Mouse (Mus musculus) thymus, adult 2 months (tissue): ENCODE data around the gene Cry2.

Source experiments
- CTCF ChIP-seq: fragments of 200-500 bp; IDR thresholded peaks from 2 replicates; pipeline ENCODE4 v1.5.1; 2012; ENCODE audit warnings: mild to moderate bottlenecking, control low read depth, low read length, moderate library complexity, borderline replicate concordance; ENCODE audit not compliant: control insufficient read depth, poor library complexity, insufficient read depth; ENCODE audit errors: extremely low read depth
- POLR2A ChIP-seq: fragments of 200-500 bp; IDR thresholded peaks from 2 replicates; pipeline ENCODE4 v1.6.1; 2012; ENCODE audit warnings: mild to moderate bottlenecking, low read length, control low read depth, moderate library complexity; ENCODE audit not compliant: control insufficient read depth, poor library complexity, insufficient read depth; ENCODE audit errors: extremely low read depth

GRCm38 (mm10) chr2:92391703-92392317 is 42.0 kb downstream of the Cry2 start:
- no peak for TF ChIP-seq POLR2A
- TF ChIP-seq CTCF, result no peak
